Mouse (Mus musculus) bone marrow, adult 2 months (tissue): ENCODE measurements around the gene Scamp4.

Source experiments
- CTCF ChIP-seq: fragments of 200-500 bp; IDR thresholded peaks from 2 replicates; pipeline ENCODE4 v1.5.1; 2011; ENCODE audit warnings: low read length, control low read depth; ENCODE audit not compliant: control insufficient read depth, insufficient read depth
- POLR2A ChIP-seq: fragments of 200-500 bp; IDR thresholded peaks from 2 replicates; pipeline ENCODE4 v1.6.1; 2011; ENCODE audit warnings: low read depth, mild to moderate bottlenecking, control low read depth, low read length, borderline replicate concordance; ENCODE audit not compliant: control insufficient read depth

- no peak for TF ChIP-seq POLR2A
- TF ChIP-seq CTCF = no peak
Measured at GRCm38 (mm10) chr10:80572477-80572876, 30.2 kb upstream of the Scamp4 start.
